Mouse (Mus musculus): ENCODE data around the gene Pld4. TPM values are rescaled to one million over a fixed set of nuclear protein-coding genes. Genes with fewer than 3 reads are reported as not detected.

Pld4 gene
- 1 to 10 TPM; 9.7 to 10.0 TPM for total RNA-seq (2021)
- long read RNA-seq, experiment 1, transcript Pld4-201 (11 exons, 1,982 nt): major isoform, 11 of 15 reads
- long read RNA-seq, experiment 1, partial matches to known transcripts: 0 of 15 reads
- long read RNA-seq, experiment 1, other reads (novel, unspliced or antisense): 4 of 15 reads
- long read RNA-seq, experiment 2, transcript Pld4-201 (11 exons, 1,982 nt): major isoform, 10 of 15 reads
- long read RNA-seq, experiment 2, partial matches to known transcripts: 1 of 15 reads
- long read RNA-seq, experiment 2, other reads (novel, unspliced or antisense): 4 of 15 reads

GRCm38 (mm10) chr12:112760154-112760926, at the start of gene Pld4:
Pld4 (plus strand) TSS chr12:112760655.
- no peak for DNase-seq (ENCODE audit: low spot score in 2 of 2)

GRCm38 (mm10) chr12:112713984-112714383, 46.5 kb upstream of the Pld4 start:
- no peak for DNase-seq (ENCODE audit: low spot score in 2 of 2)

- DNase-seq (ENCODE audit: low spot score in 2 of 2): peak in 1 of 2 experiments; percentile 51
Measured at GRCm38 (mm10) chr12:112717140-112717539, 43.3 kb upstream of the Pld4 start.

GRCm38 (mm10) chr12:112718995-112719394, 41.5 kb upstream of the Pld4 start:
- no peak for DNase-seq (ENCODE audit: low spot score in 2 of 2)

GRCm38 (mm10) chr12:112720216-112720615, 40.2 kb upstream of the Pld4 start, which contains the start of gene Cep170b:
Cep170b (plus strand) TSS chr12:112720455.
- no peak for DNase-seq (ENCODE audit: low spot score in 2 of 2)

- no peak for DNase-seq (ENCODE audit: low spot score in 2 of 2)
Measured at GRCm38 (mm10) chr12:112720890-112721423, 39.5 kb upstream of the Pld4 start.

- peak in 1 of 2 experiments; percentile 46 for DNase-seq (ENCODE audit: low spot score in 2 of 2)
Measured at GRCm38 (mm10) chr12:112721424-112722239, 38.8 kb upstream of the Pld4 start.

- DNase-seq (ENCODE audit: low spot score in 2 of 2): peak; percentile 58
Measured at GRCm38 (mm10) chr12:112722240-112723027, 38.0 kb upstream of the Pld4 start.

- no peak for DNase-seq (ENCODE audit: low spot score in 2 of 2)
Measured at GRCm38 (mm10) chr12:112723028-112723330, 37.5 kb upstream of the Pld4 start.

GRCm38 (mm10) chr12:112723445-112723844, 37.0 kb upstream of the Pld4 start:
- DNase-seq (ENCODE audit: low spot score in 2 of 2): no peak

- DNase-seq (ENCODE audit: low spot score in 2 of 2): peak; percentile 61 to 76
Measured at GRCm38 (mm10) chr12:112724077-112724805, 36.2 kb upstream of the Pld4 start.

GRCm38 (mm10) chr12:112727801-112728200, 32.7 kb upstream of the Pld4 start:
- no peak for DNase-seq (ENCODE audit: low spot score in 2 of 2)

- no peak for DNase-seq (ENCODE audit: low spot score in 2 of 2)
Measured at GRCm38 (mm10) chr12:112730808-112731207, 29.6 kb upstream of the Pld4 start.

- DNase-seq (ENCODE audit: low spot score in 2 of 2): no peak
Measured at GRCm38 (mm10) chr12:112732591-112732990, 27.9 kb upstream of the Pld4 start.

GRCm38 (mm10) chr12:112734108-112734820, 26.2 kb upstream of the Pld4 start:
- DNase-seq (ENCODE audit: low spot score in 2 of 2): no peak

GRCm38 (mm10) chr12:112734881-112735655, 25.4 kb upstream of the Pld4 start:
- DNase-seq (ENCODE audit: low spot score in 2 of 2): no peak

- no peak for DNase-seq (ENCODE audit: low spot score in 2 of 2)
Measured at GRCm38 (mm10) chr12:112735896-112736635, 24.4 kb upstream of the Pld4 start.

GRCm38 (mm10) chr12:112736636-112736925, 23.9 kb upstream of the Pld4 start:
- no peak for DNase-seq (ENCODE audit: low spot score in 2 of 2)
